Mouse (Mus musculus) kidney, postnatal 14 days (tissue): Measurements from ENCODE around the gene Rreb1.

Experiments
- DNase-seq: peaks from one replicate; pipeline ENCODE4 v3.0.0; 2022; ENCODE audit warnings: mixed read lengths

The Rreb1 gene

DNA sequence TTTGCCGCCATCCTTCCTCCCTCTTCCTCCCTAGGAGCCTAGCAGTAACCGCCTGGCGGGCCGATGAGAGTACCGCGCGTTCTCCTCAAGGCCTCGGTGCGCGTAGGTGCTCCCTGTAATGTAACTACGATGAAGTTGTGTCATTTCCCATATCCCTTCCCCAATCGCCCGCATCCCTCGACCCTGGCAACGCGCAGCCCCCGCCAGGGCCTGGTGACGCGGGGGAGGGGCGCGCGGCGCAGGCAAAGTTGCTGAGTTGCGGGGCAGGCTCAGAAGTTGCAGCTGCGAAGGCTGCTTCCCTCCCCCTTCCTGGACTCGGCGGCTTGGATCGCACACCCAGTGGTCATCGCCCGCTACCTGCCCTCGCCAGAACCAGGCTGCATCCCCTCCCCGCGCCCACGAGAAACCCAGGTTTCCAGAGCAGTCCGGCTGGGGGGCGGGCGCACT is at the start of gene Rreb1:
TSS of gene Rreb1 (plus strand) at position 254 of the 447 bp plus-strand sequence.
- DNase-seq: peak; percentile 63

- peak; percentile 21 for DNase-seq
These were observed 49.6 kb upstream of the Rreb1 start for GRCm38 (mm10) chr13:37728551-37728950.

DNA sequence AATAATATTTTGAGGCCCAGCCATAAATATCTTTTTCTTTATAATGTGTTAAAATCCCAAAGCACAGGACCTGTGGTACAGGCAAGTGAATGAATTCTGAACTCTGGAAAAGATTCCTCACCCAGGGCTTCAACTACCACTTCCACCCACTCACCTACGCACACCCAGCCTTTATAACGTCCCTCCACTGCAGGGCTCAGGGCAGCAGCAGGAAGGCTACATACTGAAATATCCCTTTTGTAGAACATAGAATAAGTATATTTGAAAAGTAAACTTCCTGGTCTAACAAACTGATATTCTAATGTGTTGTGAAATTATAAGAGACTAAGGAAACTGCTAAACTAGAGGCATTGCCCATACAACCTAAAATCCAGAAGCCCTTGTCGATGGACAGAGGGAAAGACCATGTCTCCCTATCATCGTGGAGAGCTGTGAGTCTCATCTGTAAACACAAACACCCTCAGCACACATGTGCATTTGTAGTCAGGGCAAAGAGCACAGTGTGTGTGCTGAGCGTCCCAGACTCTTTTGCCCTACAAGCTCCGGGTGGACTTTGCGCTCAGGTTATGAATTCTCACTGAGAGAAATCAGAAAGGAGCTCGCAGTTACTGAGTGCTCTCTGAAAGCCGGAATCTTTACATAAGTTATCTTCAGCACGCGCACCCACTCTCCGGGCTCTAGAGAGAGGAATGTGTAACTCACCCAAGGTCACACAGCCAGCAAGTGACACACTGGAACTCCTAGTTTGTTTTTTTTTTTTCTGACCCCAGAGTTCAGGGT is 46.1 kb upstream of the Rreb1 start:
- DNase-seq: peak; percentile 74

- no peak for DNase-seq
These were observed 43.7 kb upstream of the Rreb1 start for GRCm38 (mm10) chr13:37734501-37734900.

DNA sequence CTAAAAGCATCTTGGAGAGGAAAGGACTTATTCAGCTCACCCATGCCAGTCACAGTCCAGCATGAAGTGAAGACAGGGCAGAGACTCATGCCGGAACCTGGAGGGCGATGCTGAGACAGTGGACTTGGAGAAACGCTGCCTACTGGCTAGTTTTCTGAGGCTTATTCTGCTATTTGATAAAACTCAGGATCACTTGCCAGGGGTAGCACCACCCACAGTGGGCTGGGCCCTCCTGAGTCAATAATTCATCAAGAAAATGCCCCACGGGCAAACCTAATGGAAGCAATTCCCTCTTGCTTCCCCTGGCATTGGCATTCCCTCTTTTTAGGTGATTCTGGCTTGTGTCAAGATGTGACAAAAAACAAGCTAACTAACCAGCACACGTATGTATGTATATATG is 38.1 kb upstream of the Rreb1 start:
- DNase-seq: peak; percentile 59

- no peak for DNase-seq
These were observed 37.4 kb upstream of the Rreb1 start for GRCm38 (mm10) chr13:37740752-37741151.

- DNase-seq: no peak
These were observed 36.0 kb upstream of the Rreb1 start for GRCm38 (mm10) chr13:37742248-37742647.

GRCm38 (mm10) chr13:37747504-37747903 is 30.7 kb upstream of the Rreb1 start:
- DNase-seq: no peak

DNA sequence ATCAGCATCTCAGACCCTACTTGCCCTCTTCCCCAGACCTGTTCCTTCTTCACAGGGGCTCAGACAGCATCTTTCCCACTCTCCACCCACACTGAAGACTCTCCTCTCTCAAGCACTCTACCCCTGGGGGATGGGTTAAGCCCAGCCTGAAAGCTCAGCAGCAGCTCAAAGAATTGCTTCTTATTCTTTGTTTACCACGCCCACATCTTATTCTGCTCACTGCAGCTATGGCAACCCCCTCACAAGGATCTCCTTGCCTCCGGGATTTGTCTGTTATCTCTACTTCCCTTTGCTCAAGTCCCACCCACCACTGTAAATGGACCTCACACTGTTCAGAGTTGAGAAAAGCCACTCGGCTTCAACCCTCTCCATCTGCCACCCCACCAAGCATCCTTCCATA is 28.7 kb upstream of the Rreb1 start:
- DNase-seq: no peak

- peak; percentile 15 for DNase-seq
These were observed 26.8 kb upstream of the Rreb1 start for GRCm38 (mm10) chr13:37751154-37751950.

DNA sequence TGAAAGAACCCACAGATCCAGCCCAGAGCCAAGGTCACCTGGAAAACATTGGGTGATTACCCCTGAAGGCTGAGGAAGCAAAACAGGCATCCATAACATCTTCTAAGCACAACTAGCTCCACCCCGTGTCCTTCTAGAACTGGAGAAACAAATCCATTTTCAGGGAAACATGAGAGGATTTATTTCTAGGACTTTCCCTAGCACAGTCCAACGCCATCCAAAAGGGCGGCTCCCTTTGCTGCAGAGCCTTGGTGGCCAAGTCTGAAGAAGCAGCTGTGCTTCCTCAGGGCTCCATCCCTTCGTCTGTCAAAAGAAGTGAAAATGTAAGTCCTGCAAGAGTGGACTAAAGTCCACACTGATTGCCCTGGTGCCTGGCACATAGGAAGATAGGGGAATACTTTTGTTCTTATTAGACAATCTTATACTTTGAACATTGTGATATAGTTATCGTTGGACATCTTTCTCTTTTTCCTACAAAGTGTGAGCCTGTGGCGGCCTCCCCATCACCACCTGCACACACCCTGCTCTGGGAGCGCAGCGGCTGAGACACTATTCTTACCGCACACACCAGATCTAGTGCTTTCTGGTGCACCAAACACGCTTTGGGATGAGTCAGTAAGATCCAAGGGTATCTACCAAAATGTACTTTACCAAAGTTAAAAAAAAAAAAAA is 18.7 kb upstream of the Rreb1 start:
- no peak for DNase-seq

DNA sequence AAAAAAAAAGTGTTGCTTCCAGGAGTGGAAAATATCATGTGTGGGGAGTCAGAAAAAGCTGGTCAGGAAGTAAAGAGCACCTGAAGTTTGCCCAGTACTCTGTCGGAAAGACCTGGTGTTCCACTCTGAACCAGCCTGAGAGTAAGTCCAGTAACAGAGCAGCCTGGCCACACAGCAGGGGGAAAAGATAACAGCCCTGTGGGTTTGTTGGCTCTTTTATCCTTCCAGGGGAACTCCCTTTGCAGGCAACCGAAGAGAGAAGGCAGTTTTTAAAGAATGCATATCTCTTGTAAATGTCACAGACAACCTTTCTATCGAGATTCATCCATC is 18.2 kb upstream of the Rreb1 start:
- DNase-seq: no peak

GRCm38 (mm10) chr13:37760373-37760772 is 17.8 kb upstream of the Rreb1 start:
- no peak for DNase-seq

DNA sequence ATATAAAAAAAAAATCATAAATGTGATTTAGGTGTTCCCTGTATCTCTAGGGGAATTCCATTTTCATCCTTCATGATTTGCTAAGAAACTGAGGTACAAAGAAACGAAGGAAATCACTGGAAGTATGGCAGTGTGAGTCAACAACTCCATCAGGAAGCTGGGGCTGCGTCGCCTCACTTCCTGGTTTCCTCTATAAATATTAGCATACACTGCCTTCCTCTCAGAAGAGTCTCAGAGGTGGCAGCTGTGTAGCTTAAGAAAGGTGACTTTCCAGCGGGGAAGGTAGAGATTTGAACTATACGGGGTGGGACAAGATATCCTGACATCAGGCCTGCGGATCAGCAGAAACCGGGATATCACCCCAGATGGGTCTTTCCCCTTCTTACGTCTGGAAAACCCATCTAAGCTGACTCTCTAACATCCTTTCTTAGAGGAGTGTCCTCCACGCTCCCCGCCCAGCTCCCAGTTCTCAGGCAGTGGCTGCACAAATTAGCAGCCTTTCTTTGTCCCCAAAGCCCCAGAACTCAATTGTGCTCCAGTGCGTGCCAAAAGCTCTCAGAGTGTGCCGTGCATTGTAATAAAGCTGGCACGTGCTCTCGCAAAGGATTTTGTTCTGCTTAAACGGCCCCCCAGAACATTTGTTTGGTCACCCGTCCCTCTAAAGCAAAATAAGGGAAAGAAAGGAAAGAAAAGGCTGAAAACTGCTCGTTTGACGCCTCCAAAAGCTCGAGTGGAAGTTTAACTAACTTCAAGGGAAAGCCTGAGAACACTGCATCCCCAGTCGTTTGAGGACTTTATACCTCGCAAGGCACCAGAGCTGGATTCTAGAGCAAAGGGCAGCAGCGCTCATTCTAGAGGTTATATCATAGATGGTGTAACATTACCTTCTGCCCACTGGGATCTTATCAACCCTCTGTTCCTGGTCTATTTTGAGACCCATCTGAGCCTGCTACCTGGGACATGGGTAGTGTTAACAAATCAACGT is 17.0 kb upstream of the Rreb1 start:
- DNase-seq: peak; percentile 71

- no peak for DNase-seq
These were observed 14.3 kb upstream of the Rreb1 start for GRCm38 (mm10) chr13:37763800-37764407.

DNA sequence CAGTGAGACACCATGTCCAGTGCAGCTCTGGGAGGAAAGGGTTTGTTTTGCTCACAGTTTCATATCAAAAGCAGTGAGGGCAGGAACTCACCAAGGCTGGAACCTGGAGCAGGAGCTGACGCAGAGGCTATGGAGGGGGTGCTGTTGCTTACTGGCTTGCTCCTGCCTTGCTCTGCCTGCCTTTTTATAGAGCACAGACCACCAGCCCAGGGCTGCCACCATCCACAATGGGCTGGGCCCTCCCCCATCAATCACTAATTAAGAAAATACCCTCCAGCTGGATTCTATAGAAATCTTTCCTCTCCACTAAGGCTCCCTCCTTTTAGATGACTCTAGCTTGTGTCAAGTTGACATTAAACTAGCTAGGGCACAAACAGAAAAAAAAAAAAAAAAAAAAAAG is 8.4 kb upstream of the Rreb1 start:
- no peak for DNase-seq

DNA sequence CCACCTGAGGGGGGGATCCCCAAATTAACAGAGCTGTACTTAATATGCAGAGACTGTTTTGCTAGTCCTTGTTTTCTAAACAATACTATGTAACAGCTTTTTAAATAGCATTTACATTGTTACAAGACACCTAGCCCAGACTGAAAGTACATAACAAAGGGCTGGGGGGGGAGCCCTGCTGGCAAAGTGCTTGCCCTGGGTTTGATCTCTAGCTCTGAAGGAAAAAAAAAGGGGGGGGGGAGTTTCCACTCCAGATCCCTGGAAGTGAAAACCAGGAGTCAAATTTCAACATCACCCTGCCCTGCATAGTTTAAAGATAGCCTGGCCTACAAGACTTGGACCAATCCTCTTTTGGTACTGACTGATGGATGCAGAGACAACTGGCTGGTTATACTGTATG is 4.7 kb upstream of the Rreb1 start:
- no peak for DNase-seq

- DNase-seq: no peak
These were observed 1.5 kb upstream of the Rreb1 start for GRCm38 (mm10) chr13:37776675-37777074.

DNA sequence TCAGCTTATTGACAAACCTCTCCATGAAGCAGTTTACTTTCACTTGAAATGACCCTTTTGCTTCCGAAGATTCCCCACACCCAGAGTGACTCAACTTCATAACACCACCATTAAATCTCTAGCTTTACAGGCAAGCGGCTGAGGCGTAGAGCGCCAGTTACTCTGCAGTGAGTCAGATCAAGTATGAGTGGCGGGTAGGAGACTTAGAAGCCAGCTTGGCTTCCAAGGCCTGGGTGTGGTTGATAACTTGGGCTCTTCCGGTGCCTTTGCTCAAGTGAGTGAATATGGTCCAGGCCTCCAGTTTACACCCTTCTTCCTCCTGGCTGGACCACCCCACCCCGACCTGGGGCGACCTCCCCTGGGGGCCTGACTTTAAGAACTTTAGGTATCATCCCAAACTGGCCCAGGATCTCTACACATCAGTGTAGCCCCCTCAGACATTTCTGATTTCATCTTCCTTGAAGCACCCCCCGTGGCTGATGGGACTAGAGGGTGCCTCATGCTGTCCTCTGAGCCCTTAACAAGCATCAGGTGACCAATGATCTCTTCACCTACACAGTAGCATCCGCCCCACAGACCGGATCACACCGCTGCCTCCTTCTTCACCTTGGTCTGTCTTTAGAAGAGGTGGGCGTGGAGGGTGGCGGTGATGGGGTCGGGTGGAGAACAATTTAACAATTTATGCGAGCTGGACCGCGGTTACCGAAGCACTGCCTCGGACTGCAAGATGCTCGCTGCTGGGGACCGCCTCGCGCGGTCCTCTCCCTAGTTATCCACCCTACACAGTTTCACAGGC is 651 bp upstream of the Rreb1 start:
- DNase-seq: no peak

GRCm38 (mm10) chr13:37778594-37779231 is 513 bp downstream of the Rreb1 start:
- peak; percentile 41 for DNase-seq

DNA sequence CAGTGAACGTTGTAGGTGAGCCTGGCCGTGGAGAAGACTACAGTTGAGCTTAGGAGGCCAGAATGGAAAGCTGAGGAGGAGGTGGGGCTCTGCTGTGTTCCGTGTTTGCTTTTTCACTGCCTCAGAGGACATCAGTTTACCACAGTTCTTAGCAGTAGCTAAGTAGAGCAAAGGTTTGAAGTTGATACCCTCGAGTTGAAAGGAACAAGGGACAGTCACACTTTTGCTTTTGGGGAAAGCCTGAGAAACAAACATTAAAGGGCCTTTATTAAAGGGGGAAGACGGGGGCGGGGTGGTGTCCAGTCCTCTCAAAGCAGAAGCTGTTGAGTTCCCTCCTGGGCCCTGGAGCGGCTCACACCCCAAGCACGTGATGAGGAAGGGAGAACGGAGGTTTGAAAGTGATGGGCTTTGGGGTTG is 1.1 kb downstream of the Rreb1 start:
- DNase-seq: peak; percentile 10
